Mouse (Mus musculus) adipose tissue, adult 10 weeks (tissue): ENCODE data around the gene Ankrd16. TPM values are rescaled to one million over a fixed set of nuclear protein-coding genes. Genes with fewer than 3 reads are reported as not detected.

Experiments used
- polyA plus RNA-seq: library from polyadenylated mRNA; stranded (reverse); fragments of 350-450 nt; fragmentation: Illumina TruSeq; extraction: RNeasy Lipid Tissue Mini Kit (QIAGEN cat#74804); gene quantifications from one replicate; pipeline ENCODE4 v1.2.3, GENCODE M21; 2014; ENCODE audit warnings: low read depth, low replicate concordance

Gene Ankrd16
- 55.8 TPM for polyA plus RNA-seq

GRCm38 (mm10) chr2:11777091-11778068 lies at the start of gene Ankrd16, which contains the start of gene Fbh1:
Gene Ankrd16 (plus strand): TSS chr2:11777876.
Gene Fbh1 (minus strand): TSS chr2:11777582.

Other genes with a start within 250 kb of the Ankrd16 start
- gene Pfkfb3, start 223.8 kb upstream of the Ankrd16 start, polyA plus RNA-seq = 152 TPM
- gene Rbm17, start 173.7 kb upstream of the Ankrd16 start, polyA plus RNA-seq = 77.3 TPM
- not detected for gene Gm17490, start 151.6 kb upstream of the Ankrd16 start, polyA plus RNA-seq
- 1.3 TPM for gene Il2ra, start 135.1 kb upstream of the Ankrd16 start, polyA plus RNA-seq
- gene Il15ra, start 72.6 kb upstream of the Ankrd16 start, polyA plus RNA-seq = 31.7 TPM
- 67.9 TPM for gene Fbh1, start 294 bp upstream of the Ankrd16 start, polyA plus RNA-seq